Mouse (Mus musculus) MEL (cell line): ENCODE data around the gene Ctu1. TPM values are rescaled to one million over a fixed set of nuclear protein-coding genes. Genes with fewer than 3 reads are reported as not detected.

ENCODE experiments used
- DNase-seq: peaks from one replicate; pipeline ENCODE4 v3.0.0; 2011; ENCODE audit warnings: low read depth, low spot score
- H3K27ac ChIP-seq: 2 replicates; pipeline ENCODE4 v1.5.1; 2012; ENCODE audit warnings: low read depth, mild to moderate bottlenecking, control low read depth, low read length, moderate library complexity; ENCODE audit not compliant: control insufficient read depth
- H3K27me3 ChIP-seq, 2 experiments: fragments of 150-350 bp in 1 of 2; sonication (generic) in 1 of 2; 2 replicates each; pipeline ENCODE4 v1.6.1; 2012; ENCODE audit warnings: low read length in 2 of 2, mild to moderate bottlenecking in 2 of 2, improper control_type of control experiment in 1 of 2, moderate library complexity in 1 of 2; ENCODE audit not compliant: insufficient read depth in 2 of 2, control insufficient read depth in 1 of 2
- H3K36me3 ChIP-seq, 2 experiments: 2 replicates each; pipeline ENCODE4 v1.6.1; 2012 to 2014; ENCODE audit warnings: low read length in 2 of 2, improper control_type of control experiment in 1 of 2, inconsistent platforms in 1 of 2, mild to moderate bottlenecking in 1 of 2; ENCODE audit not compliant: insufficient read depth in 2 of 2, control insufficient read depth in 1 of 2
- H3K4me1 ChIP-seq, 2 experiments: fragments of 150-350 bp in 1 of 2; sonication (generic) in 1 of 2; 2 replicates each; pipeline ENCODE4 v1.6.1; 2012; ENCODE audit warnings: low read length in 2 of 2, improper control_type of control experiment in 1 of 2, mild to moderate bottlenecking in 1 of 2; ENCODE audit not compliant: insufficient read depth in 2 of 2, control insufficient read depth in 1 of 2
- H3K4me3 ChIP-seq, 2 experiments: fragments of 150-350 bp in 1 of 2; sonication (generic) in 1 of 2; 2 replicates each; pipeline ENCODE4 v1.5.1; 2012; ENCODE audit warnings: low read depth in 2 of 2, low read length in 2 of 2, mild to moderate bottlenecking in 2 of 2, moderate library complexity in 2 of 2, control low read depth in 1 of 2, improper control_type of control experiment in 1 of 2; ENCODE audit not compliant: control insufficient read depth in 1 of 2, insufficient read depth in 1 of 2
- H3K79me2 ChIP-seq: 2 replicates; pipeline ENCODE4 v1.6.1; 2012; ENCODE audit warnings: mild to moderate bottlenecking, low read length, moderate library complexity; ENCODE audit not compliant: control insufficient read depth, poor library complexity, insufficient read depth
- H3K9ac ChIP-seq: 2 replicates; pipeline ENCODE4 v1.6.1; 2012; ENCODE audit warnings: low read depth, mild to moderate bottlenecking, control low read depth, low read length, moderate library complexity; ENCODE audit not compliant: control insufficient read depth, poor library complexity, severe bottlenecking
- H3K9me3 ChIP-seq: fragments of 150-350 bp; sonication (generic); replicated peaks from 2 replicates; pipeline ENCODE4 v1.6.1; 2012; ENCODE audit warnings: mild to moderate bottlenecking, low read length, improper control_type of control experiment, moderate library complexity; ENCODE audit not compliant: insufficient read depth
- BHLHE40 ChIP-seq: IDR thresholded peaks from 2 replicates; pipeline ENCODE4 v1.6.1; 2012; ENCODE audit warnings: low read depth, mild to moderate bottlenecking, inconsistent platforms, low read length, improper control_type of control experiment, borderline replicate concordance
- CHD1 ChIP-seq: IDR thresholded peaks from 2 replicates; pipeline ENCODE4 v1.6.1; 2012; ENCODE audit warnings: low read depth, mild to moderate bottlenecking, inconsistent platforms, low read length, improper control_type of control experiment
- CTCF ChIP-seq, 3 experiments: IDR thresholded peaks in 2 of 3; conservative IDR thresholded peaks in 1 of 3; 2 replicates each; pipeline ENCODE4 v1.5.1; 2011 to 2012; ENCODE audit warnings: low read length in 3 of 3, low read depth in 2 of 3, mild to moderate bottlenecking in 2 of 3, improper control_type of control experiment in 1 of 3, inconsistent platforms in 1 of 3, mixed read lengths in 1 of 3, moderate library complexity in 1 of 3; ENCODE audit not compliant: control insufficient read depth in 1 of 3, insufficient read depth in 1 of 3, poor library complexity in 1 of 3, severe bottlenecking in 1 of 3
- E2F4 ChIP-seq: IDR thresholded peaks from 2 replicates; pipeline ENCODE4 v1.6.1; 2011; ENCODE audit warnings: low read depth, low read length, improper control_type of control experiment, borderline replicate concordance
- ELF1 ChIP-seq: IDR thresholded peaks from 2 replicates; pipeline ENCODE4 v1.6.1; 2014; ENCODE audit warnings: low read depth, mild to moderate bottlenecking, inconsistent platforms, low read length, improper control_type of control experiment, moderate library complexity
- GABPA ChIP-seq: IDR thresholded peaks from 2 replicates; pipeline ENCODE4 v1.6.1; 2012; ENCODE audit warnings: low read depth, mild to moderate bottlenecking, inconsistent platforms, low read length, improper control_type of control experiment, moderate library complexity
- GATA1 ChIP-seq: IDR thresholded peaks from 2 replicates; pipeline ENCODE4 v1.6.1; 2011; ENCODE audit warnings: low read depth, low read length, improper control_type of control experiment
- KAT2A ChIP-seq: conservative IDR thresholded peaks from 2 replicates; pipeline ENCODE4 v1.6.1; 2012; ENCODE audit warnings: low read depth, low read length, improper control_type of control experiment, inconsistent platforms
- MAFK ChIP-seq: IDR thresholded peaks from 2 replicates; pipeline ENCODE4 v1.6.1; 2011; ENCODE audit warnings: low read depth, mild to moderate bottlenecking, low read length, improper control_type of control experiment, borderline replicate concordance
- MAZ ChIP-seq: IDR thresholded peaks from 2 replicates; pipeline ENCODE4 v1.6.1; 2012; ENCODE audit warnings: low read depth, mild to moderate bottlenecking, inconsistent platforms, low read length, improper control_type of control experiment
- MXI1 ChIP-seq: IDR thresholded peaks from 2 replicates; pipeline ENCODE4 v1.6.1; 2011; ENCODE audit warnings: mild to moderate bottlenecking, low read depth, low read length, improper control_type of control experiment
- MYB ChIP-seq: IDR thresholded peaks from 2 replicates; pipeline ENCODE4 v1.6.1; 2011; ENCODE audit warnings: mild to moderate bottlenecking, low read depth, low read length, improper control_type of control experiment
- MYC ChIP-seq: IDR thresholded peaks from 2 replicates; pipeline ENCODE4 v1.6.1; 2011; ENCODE audit warnings: low read depth, mild to moderate bottlenecking, low read length, improper control_type of control experiment, moderate library complexity
- NELFE ChIP-seq: IDR thresholded peaks from 2 replicates; pipeline ENCODE4 v1.6.1; 2011; ENCODE audit warnings: low read depth, low read length, improper control_type of control experiment
- RAD21 ChIP-seq: IDR thresholded peaks from 2 replicates; pipeline ENCODE4 v1.6.1; 2011; ENCODE audit warnings: mild to moderate bottlenecking, low read depth, low read length, improper control_type of control experiment
- SMC3 ChIP-seq: IDR thresholded peaks from 2 replicates; pipeline ENCODE4 v1.6.1; 2011; ENCODE audit warnings: low read depth, low read length, improper control_type of control experiment
- USF1 ChIP-seq: IDR thresholded peaks from 2 replicates; pipeline ENCODE4 v1.6.1; 2014; ENCODE audit warnings: low read depth, mild to moderate bottlenecking, inconsistent platforms, low read length, improper control_type of control experiment, moderate library complexity
- USF2 ChIP-seq, 2 experiments: IDR thresholded peaks; 2 replicates each; pipeline ENCODE4 v1.6.1; 2011 to 2012; ENCODE audit warnings: improper control_type of control experiment in 2 of 2, low read length in 2 of 2, borderline replicate concordance in 1 of 2, inconsistent platforms in 1 of 2, low read depth in 1 of 2, mild to moderate bottlenecking in 1 of 2; ENCODE audit not compliant: insufficient read depth in 1 of 2
- ZKSCAN1 ChIP-seq: IDR thresholded peaks from 2 replicates; pipeline ENCODE4 v1.6.1; 2012; ENCODE audit warnings: low read depth, mild to moderate bottlenecking, inconsistent platforms, low read length, improper control_type of control experiment, moderate library complexity
- ZNF384 ChIP-seq: IDR thresholded peaks from 2 replicates; pipeline ENCODE4 v1.6.1; 2012; ENCODE audit warnings: low read depth, mild to moderate bottlenecking, inconsistent platforms, low read length, improper control_type of control experiment
- polyA plus RNA-seq, 2 experiments: library from polyadenylated mRNA; stranded (reverse) in 1 of 2; unstranded in 1 of 2; fragments of >175 nt in 1 of 2; fragments of >200 nt in 1 of 2; gene quantifications; 2 replicates each; pipeline versions ENCODE4 v1.2.1 to v1.2.4; 2012; ENCODE audit warnings: low replicate concordance in 2 of 2, low read depth in 1 of 2; ENCODE audit not compliant: insufficient read length in 2 of 2, insufficient read depth in 1 of 2, missing spikeins in 1 of 2
- total RNA-seq: library from RNA; depleted of rRNA; stranded (reverse); fragments of 300-350 nt; gene quantifications from 2 replicates; pipeline ENCODE4 v1.2.3, GENCODE M21; 2012

Gene Ctu1
- total and polyA plus RNA-seq, 3 experiments: 15.6 to 17.2 TPM; not detected in 1

- no peaks in the 10 kb centered on the region for H3K9me3 ChIP-seq
- H3K9ac ChIP-seq: no peak overlapping the region
- no peak for TF ChIP-seq MAZ
- TF ChIP-seq, all 39 proteins: peak for 0
- no peak overlapping the region for H3K27ac ChIP-seq
- H3K4me1 ChIP-seq: no peaks in the 10 kb centered on the region
- no peak overlapping the region for H3K4me3 ChIP-seq
- H3K27me3 ChIP-seq: no peaks in the 10 kb centered on the region
- no peaks in the 10 kb centered on the region for H3K79me2 ChIP-seq
- no peaks in the 10 kb centered on the region for H3K36me3 ChIP-seq
- DNase-seq: no peak
Measured at GRCm38 (mm10) chr7:43710031-43710430, 38.2 kb downstream of the Ctu1 start.

DNA sequence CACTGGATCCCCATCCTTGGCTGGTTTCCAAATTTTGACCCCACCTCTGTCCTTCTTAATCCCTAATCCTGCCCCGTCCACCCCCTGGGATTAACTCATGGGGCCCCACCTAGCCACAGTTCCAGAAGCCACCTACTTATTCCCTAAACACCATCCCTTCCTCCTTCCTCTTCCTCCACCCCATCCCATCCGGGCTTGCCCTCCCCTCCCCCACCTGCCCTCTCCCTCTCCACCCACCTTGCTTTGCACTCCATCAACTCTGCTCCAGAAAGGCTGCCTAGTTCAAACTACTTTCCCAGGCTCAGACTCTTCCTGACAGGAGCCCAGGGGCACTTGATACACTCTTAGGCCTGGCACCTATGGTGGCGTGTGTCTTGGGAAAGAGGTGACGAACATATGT, 40.5 kb downstream of the Ctu1 start, which contains the start of gene Klk13:
Klk13 (plus strand) TSS at position 301 of the 400 bp plus-strand sequence.
- Histone ChIP-seq H3K9ac (no peak within 1 kb of the TSS), H3K27me3 (no peaks in the 10 kb centered on the region), H3K36me3 (no peaks in the 10 kb centered on the region), H3K4me3 (no peak within 1 kb of the TSS), H3K4me1 (no peaks in the 10 kb centered on the region), H3K9me3 (no peaks in the 10 kb centered on the region), H3K79me2 (no peaks in the 10 kb centered on the region), H3K27ac (no peak within 1 kb of the TSS)
- TF ChIP-seq E2F4 (no peak), SMC3 (no peak)
- DNase-seq: no peak

DNA sequence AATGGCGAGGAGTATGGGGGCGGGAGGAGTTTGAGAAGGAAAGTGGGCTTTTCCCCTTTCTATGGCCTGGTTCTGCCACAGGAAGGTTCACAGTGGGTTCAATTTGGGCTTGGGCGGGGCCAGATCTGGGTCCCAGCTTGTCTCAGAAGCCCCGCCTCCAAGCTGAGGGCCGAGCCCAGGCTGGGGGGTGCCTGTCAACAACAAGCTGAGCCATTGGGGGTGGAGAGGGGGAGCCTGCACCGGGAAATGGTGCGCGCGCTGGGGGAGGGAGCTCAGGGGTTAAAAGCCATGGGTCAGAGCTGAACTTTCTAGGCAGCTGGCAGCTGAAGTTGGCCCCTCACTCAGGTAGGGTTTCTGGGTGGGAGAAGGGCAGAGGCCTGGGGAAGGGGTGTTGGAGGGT, 41.1 kb downstream of the Ctu1 start:
- H3K27me3 ChIP-seq: no peaks in the 10 kb centered on the region
- no peak overlapping the region for H3K9ac ChIP-seq
- H3K4me3 ChIP-seq: no peak overlapping the region
- DNase-seq: no peak
- TF ChIP-seq BHLHE40 (no peak), KAT2A (no peak), MYB (no peak), NELFE (no peak), GATA1 (no peak), CHD1 (no peak), MAFK (no peak), SMC3 (no peak), MYC (no peak), ZKSCAN1 (no peak), USF1 (no peak), ZNF384 (no peak), ELF1 (no peak), MXI1 (no peak), RAD21 (no peak), GABPA (no peak), USF2 (IDR thresholded peaks at IDR 0.05; ENCODE audit: borderline replicate concordance in 1 of 2, insufficient read depth in 1 of 2, low read depth in 1 of 2, low read length in 2 of 2) (no peak), MAZ (no peak), CTCF (IDR thresholded peaks at IDR 0.05 in 2 of 3, conservative IDR thresholded peaks at IDR 0.05 in 1 of 3; ENCODE audit: control insufficient read depth in 1 of 3, insufficient read depth in 1 of 3, low read depth in 2 of 3, low read length in 3 of 3, poor library complexity in 1 of 3, severe bottlenecking in 1 of 3) (no peak)
- no peaks in the 10 kb centered on the region for H3K4me1 ChIP-seq
- H3K79me2 ChIP-seq: no peaks in the 10 kb centered on the region
- no peaks in the 10 kb centered on the region for H3K36me3 ChIP-seq
- no peak overlapping the region for H3K27ac ChIP-seq
- H3K9me3 ChIP-seq: no peaks in the 10 kb centered on the region
